Mouse (Mus musculus): Measurements from ENCODE around the gene Trpm5. TPM values are rescaled to one million over a fixed set of nuclear protein-coding genes. Genes with fewer than 3 reads are reported as not detected.

Trpm5 gene
- polyA plus RNA-seq, 1 experiment from 2014 or later, result 0.64 TPM

DNA sequence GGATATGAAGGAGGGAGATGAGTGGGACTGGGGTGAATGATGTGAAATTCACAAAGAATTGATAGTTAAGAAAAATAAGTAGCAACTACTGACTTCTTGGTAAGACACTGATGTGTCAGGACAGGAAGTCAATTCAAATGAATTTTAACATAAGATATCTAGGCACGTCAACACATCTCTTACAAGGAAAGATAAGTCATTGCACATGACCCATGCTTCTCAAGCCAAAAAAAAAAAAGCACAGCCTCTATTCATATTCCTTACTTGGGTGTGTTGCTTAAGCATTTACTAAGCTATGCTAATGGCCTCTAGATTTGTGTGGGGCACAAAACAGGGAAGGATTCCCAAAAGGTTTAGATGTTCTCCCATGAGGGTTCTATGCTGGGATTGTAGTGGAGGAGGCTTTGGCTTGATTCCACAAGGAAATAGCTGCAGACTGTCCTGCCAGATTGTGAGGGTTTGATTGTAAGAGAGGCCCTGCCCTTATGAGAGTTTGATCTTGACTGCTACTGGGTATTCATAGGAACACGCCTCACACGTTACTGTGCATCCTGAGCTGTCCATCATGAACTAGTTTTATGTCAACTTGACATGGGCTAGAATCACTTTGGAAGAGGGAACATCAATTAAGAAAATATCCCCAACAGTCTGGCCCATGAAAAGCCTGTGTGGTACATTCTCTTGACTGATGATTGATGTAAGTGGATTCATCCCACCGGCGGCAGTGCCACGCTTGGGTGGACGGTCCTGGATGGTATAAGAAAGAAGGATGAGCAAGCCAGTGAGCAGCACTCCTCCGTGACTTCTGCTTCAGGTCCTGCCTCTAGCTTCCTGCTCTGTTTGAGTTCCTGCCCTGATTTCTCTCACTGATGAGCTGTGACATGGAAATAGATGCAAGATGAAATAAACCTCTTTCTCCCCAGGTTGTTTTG, 59.7 kb downstream of the Trpm5 start:
- Histone ChIP-seq H3K27me3 (ENCODE audit: control insufficient read depth, insufficient read depth, low read length) (no peaks in the 10 kb centered on the region), H3K27ac (ENCODE audit: low read depth, low read length) (no peak overlapping the region), H3K9me3 (ENCODE audit: control insufficient read depth, low read length) (no peaks in the 10 kb centered on the region), H3K36me3 (ENCODE audit: control insufficient read depth, insufficient read depth, low read length) (no peaks in the 10 kb centered on the region), H3K9ac (ENCODE audit: low read length) (no peak overlapping the region), H3K4me3 (ENCODE audit: low read depth, low read length) (no peak overlapping the region), H3K4me1 (replicated peaks; ENCODE audit: control insufficient read depth, insufficient read depth, low read length) (no peaks in the 10 kb centered on the region), H3K4me2 (ENCODE audit: low read depth, low read length, severe bottlenecking) (no peak overlapping the region)
- DNase-seq (ENCODE audit: low spot score) (no peak), ATAC-seq (replicated peaks; ENCODE audit: low FRiP score) (no peak)
- 94% methylated on average over 8 of the region's 8 CpGs for WGBS

DNA sequence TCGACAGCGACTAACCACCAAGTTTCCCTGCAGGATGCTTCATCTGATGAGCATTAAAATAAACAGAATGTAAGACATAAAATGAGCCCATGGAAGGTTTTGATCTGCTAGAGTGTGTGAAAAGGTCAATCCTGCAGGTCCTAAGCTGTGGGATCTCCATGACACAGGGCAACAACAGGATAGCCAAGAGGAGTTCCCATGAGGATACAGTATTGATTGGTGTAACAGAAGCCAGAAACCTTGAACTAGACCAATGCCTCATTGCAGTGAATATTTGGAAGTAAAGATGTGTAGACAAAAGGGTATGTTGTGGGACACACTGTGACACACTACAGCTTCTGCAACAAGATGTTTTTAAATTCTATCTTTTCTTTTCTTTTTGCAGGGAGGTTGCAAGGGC, 60.3 kb downstream of the Trpm5 start:
- Histone ChIP-seq H3K9ac (ENCODE audit: low read length) (no peak overlapping the region), H3K4me2 (ENCODE audit: low read depth, low read length, severe bottlenecking) (no peak overlapping the region), H3K4me3 (ENCODE audit: low read depth, low read length) (no peak overlapping the region), H3K27ac (ENCODE audit: low read depth, low read length) (no peak overlapping the region), H3K27me3 (ENCODE audit: control insufficient read depth, insufficient read depth, low read length) (no peaks in the 10 kb centered on the region), H3K4me1 (replicated peaks; ENCODE audit: control insufficient read depth, insufficient read depth, low read length) (no peaks in the 10 kb centered on the region), H3K36me3 (ENCODE audit: control insufficient read depth, insufficient read depth, low read length) (no peaks in the 10 kb centered on the region), H3K9me3 (ENCODE audit: control insufficient read depth, low read length) (no peaks in the 10 kb centered on the region)
- ATAC-seq (replicated peaks; ENCODE audit: low FRiP score) (no peak), DNase-seq (ENCODE audit: low spot score) (no peak)
- WGBS, result 97% methylated on average over 2 of the region's 2 CpGs

DNA sequence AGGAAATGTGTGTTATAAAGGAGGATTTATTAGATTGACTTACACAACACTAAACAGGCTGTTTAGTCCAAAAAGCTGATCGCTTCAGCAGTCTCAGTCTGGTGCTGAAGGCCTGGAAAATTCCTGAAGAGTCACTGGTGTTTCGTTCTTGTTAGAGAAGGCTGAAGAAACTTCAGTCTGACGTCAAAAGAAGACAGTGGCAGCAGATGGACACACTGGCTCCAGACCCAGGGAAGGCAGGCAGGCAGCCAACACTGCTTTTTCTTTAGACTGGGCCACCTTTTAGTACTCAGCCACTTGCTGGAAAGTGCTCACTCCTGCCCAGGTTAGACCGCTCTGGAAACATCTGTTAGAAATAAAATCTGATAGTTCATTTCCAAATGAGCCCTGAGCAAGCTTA, 60.9 kb downstream of the Trpm5 start:
- no peaks in the 10 kb centered on the region for H3K4me1 ChIP-seq (replicated peaks; ENCODE audit: control insufficient read depth, insufficient read depth, low read length)
- WGBS, result 91% methylated on average over 4 of the region's 4 CpGs
- no peak overlapping the region for H3K27ac ChIP-seq (ENCODE audit: low read depth, low read length)

DNA sequence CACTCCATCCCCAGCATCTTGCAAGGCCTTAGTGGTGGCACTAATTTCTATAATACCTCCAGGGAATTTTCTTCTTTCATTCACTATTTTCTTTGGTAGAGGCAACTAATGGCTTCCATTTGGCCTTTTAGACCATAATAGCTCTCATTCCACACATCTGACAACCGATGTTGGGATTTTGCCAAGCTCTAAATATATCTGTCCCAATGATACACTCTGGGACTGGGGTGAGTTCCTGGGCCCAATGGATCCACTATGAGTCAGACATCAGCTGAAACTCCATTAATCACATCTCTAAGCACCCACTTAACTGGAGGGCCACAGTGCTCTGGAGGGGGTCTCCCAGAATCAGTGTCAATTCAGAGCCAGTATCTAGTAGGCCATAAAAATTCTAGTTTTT, 62.6 kb downstream of the Trpm5 start:
- Histone ChIP-seq H3K27ac (ENCODE audit: low read depth, low read length) (no peak overlapping the region), H3K4me1 (replicated peaks; ENCODE audit: control insufficient read depth, insufficient read depth, low read length) (no peaks in the 10 kb centered on the region), H3K27me3 (ENCODE audit: control insufficient read depth, insufficient read depth, low read length) (no peaks in the 10 kb centered on the region), H3K36me3 (ENCODE audit: control insufficient read depth, insufficient read depth, low read length) (no peaks in the 10 kb centered on the region), H3K4me2 (ENCODE audit: low read depth, low read length, severe bottlenecking) (no peak overlapping the region), H3K9me3 (ENCODE audit: control insufficient read depth, low read length) (no peaks in the 10 kb centered on the region), H3K4me3 (ENCODE audit: low read depth, low read length) (no peak overlapping the region), H3K9ac (ENCODE audit: low read length) (no peak overlapping the region)
- 89% methylated on average over 1 of the region's 1 CpGs for WGBS
- DNase-seq (ENCODE audit: low spot score) (no peak), ATAC-seq (replicated peaks; ENCODE audit: low FRiP score) (no peak)

More for the DNA sequence above, 60.9 kb downstream of the Trpm5 start:
- no peaks in the 10 kb centered on the region for H3K27me3 ChIP-seq (ENCODE audit: control insufficient read depth, insufficient read depth, low read length)
- ATAC-seq (replicated peaks; ENCODE audit: low FRiP score) (no peak), DNase-seq (ENCODE audit: low spot score) (no peak)
- H3K4me2 ChIP-seq (ENCODE audit: low read depth, low read length, severe bottlenecking), result no peak overlapping the region
- no peaks in the 10 kb centered on the region for H3K9me3 ChIP-seq (ENCODE audit: control insufficient read depth, low read length)
- no peak overlapping the region for H3K4me3 ChIP-seq (ENCODE audit: low read depth, low read length)
- H3K36me3 ChIP-seq (ENCODE audit: control insufficient read depth, insufficient read depth, low read length), result no peaks in the 10 kb centered on the region
- H3K9ac ChIP-seq (ENCODE audit: low read length), result no peak overlapping the region

DNA sequence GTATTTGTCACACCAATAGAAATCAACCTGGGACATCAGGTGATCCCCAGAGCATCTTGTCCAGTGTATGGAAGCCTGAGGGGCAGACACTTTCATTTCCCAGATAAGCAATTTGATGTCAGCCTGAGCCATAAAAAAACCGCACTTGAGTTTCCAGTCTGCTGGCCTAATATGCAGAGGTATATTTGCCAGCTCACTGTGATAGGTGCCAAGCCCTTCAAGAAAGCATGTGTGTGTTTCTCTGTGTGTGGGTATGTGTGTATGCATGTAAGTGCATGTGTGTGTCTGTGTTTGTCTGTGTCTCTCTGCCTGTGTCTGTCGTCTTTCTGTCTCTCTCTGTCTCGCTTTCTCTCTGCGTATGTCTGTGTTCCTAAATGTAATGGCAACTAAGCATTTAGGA, 67.2 kb downstream of the Trpm5 start:
- WGBS, result 94% methylated on average over 4 of the region's 4 CpGs
- DNase-seq (ENCODE audit: low spot score), result no peak

DNA sequence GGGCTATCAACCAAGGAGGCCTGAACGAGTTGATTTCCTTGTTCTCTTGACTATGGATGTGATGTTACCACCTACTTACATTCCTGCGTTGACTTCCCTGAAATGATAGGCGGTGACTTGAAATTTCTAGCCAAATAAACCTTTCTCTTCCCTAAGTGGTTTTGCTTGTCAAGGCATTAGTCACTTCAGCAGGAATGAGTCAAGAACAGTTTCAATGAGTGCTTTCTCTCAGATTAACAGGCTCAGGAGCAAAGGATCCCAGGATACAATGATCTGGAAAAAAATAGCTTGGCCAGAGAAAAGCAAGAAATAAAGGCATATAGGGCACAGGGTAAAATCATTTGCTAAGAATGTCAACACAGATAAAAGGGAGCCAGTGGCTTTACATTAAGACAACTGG, 68.9 kb downstream of the Trpm5 start:
- DNase-seq (ENCODE audit: low spot score) (no peak), ATAC-seq (replicated peaks; ENCODE audit: low FRiP score) (no peak)
- no peak overlapping the region for H3K27ac ChIP-seq (ENCODE audit: low read depth, low read length)
- H3K27me3 ChIP-seq (ENCODE audit: control insufficient read depth, insufficient read depth, low read length), result no peaks in the 10 kb centered on the region
- no peaks in the 10 kb centered on the region for H3K9me3 ChIP-seq (ENCODE audit: control insufficient read depth, low read length)
- H3K4me3 ChIP-seq (ENCODE audit: low read depth, low read length), result no peak overlapping the region
- H3K4me2 ChIP-seq (ENCODE audit: low read depth, low read length, severe bottlenecking), result no peak overlapping the region
- H3K36me3 ChIP-seq (ENCODE audit: control insufficient read depth, insufficient read depth, low read length), result no peaks in the 10 kb centered on the region
- no peak overlapping the region for H3K9ac ChIP-seq (ENCODE audit: low read length)
- WGBS, result 92% methylated on average over 3 of the region's 3 CpGs
- H3K4me1 ChIP-seq (replicated peaks; ENCODE audit: control insufficient read depth, insufficient read depth, low read length), result no peaks in the 10 kb centered on the region

More for the DNA sequence above, 67.2 kb downstream of the Trpm5 start:
- Histone ChIP-seq H3K27me3 (ENCODE audit: control insufficient read depth, insufficient read depth, low read length) (no peaks in the 10 kb centered on the region), H3K9me3 (ENCODE audit: control insufficient read depth, low read length) (no peaks in the 10 kb centered on the region), H3K36me3 (ENCODE audit: control insufficient read depth, insufficient read depth, low read length) (no peaks in the 10 kb centered on the region), H3K4me1 (replicated peaks; ENCODE audit: control insufficient read depth, insufficient read depth, low read length) (no peaks in the 10 kb centered on the region), H3K4me2 (ENCODE audit: low read depth, low read length, severe bottlenecking) (no peak overlapping the region), H3K27ac (ENCODE audit: low read depth, low read length) (no peak overlapping the region), H3K9ac (ENCODE audit: low read length) (no peak overlapping the region), H3K4me3 (ENCODE audit: low read depth, low read length) (no peak overlapping the region)
- ATAC-seq (replicated peaks; ENCODE audit: low FRiP score), result no peak

DNA sequence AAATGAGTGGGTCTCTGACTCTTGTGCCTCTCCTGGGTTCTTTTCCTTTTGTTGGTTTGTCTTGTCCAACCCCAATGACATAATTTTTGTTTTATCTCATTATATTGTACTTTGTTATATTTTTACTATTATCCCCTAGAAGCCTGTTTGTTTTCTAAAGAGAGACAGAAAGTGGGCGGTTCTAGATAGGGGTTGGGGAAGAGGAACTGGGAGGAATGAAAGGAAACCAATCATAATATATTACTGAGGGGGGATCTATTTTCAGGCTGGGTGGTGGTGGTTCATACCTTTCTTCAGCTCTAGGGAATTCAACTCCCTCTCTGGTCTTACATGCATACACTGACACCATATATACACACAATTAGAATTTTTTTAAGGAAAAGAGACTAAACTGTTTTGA, 70.1 kb downstream of the Trpm5 start:
- no peak for ATAC-seq (replicated peaks; ENCODE audit: low FRiP score)
- no peak overlapping the region for H3K4me2 ChIP-seq (ENCODE audit: low read depth, low read length, severe bottlenecking)
- WGBS, result 91% methylated on average over 1 of the region's 1 CpGs

DNA sequence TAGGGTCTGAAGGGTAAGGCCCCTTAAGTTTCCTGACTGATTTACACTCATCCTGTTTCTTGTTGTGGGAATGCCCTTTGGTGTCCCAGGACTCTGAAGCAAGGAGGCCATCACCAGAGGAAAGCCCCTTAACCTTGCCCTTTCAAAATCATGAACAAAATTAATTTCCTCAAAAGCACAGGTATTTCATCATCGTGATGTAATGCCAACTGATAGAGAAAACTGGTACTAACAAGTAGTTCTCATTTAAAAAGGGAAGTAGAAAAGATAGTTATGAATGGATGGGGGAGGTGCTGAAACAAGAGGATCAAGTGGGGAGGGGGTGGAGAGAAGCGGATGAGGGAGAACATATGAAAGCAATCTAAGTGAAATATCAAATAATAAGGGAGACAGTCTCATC, 70.9 kb downstream of the Trpm5 start:
- Histone ChIP-seq H3K4me3 (ENCODE audit: low read depth, low read length) (no peak overlapping the region), H3K4me1 (replicated peaks; ENCODE audit: control insufficient read depth, insufficient read depth, low read length) (no peaks in the 10 kb centered on the region), H3K36me3 (ENCODE audit: control insufficient read depth, insufficient read depth, low read length) (no peaks in the 10 kb centered on the region), H3K9ac (ENCODE audit: low read length) (no peak overlapping the region), H3K9me3 (ENCODE audit: control insufficient read depth, low read length) (no peaks in the 10 kb centered on the region), H3K27me3 (ENCODE audit: control insufficient read depth, insufficient read depth, low read length) (no peaks in the 10 kb centered on the region), H3K27ac (ENCODE audit: low read depth, low read length) (no peak overlapping the region), H3K4me2 (ENCODE audit: low read depth, low read length, severe bottlenecking) (no peak overlapping the region)
- no peak for ATAC-seq (replicated peaks; ENCODE audit: low FRiP score)
- DNase-seq (ENCODE audit: low spot score), result no peak
- 97% methylated on average over 2 of the region's 2 CpGs for WGBS

More for the DNA sequence above, 70.1 kb downstream of the Trpm5 start:
- Histone ChIP-seq H3K4me1 (replicated peaks; ENCODE audit: control insufficient read depth, insufficient read depth, low read length) (no peaks in the 10 kb centered on the region), H3K9ac (ENCODE audit: low read length) (no peak overlapping the region), H3K9me3 (ENCODE audit: control insufficient read depth, low read length) (no peaks in the 10 kb centered on the region), H3K4me3 (ENCODE audit: low read depth, low read length) (no peak overlapping the region), H3K27me3 (ENCODE audit: control insufficient read depth, insufficient read depth, low read length) (no peaks in the 10 kb centered on the region), H3K36me3 (ENCODE audit: control insufficient read depth, insufficient read depth, low read length) (no peaks in the 10 kb centered on the region), H3K27ac (ENCODE audit: low read depth, low read length) (no peak overlapping the region)
- no peak for DNase-seq (ENCODE audit: low spot score)
